In the genomic region with DNA sequence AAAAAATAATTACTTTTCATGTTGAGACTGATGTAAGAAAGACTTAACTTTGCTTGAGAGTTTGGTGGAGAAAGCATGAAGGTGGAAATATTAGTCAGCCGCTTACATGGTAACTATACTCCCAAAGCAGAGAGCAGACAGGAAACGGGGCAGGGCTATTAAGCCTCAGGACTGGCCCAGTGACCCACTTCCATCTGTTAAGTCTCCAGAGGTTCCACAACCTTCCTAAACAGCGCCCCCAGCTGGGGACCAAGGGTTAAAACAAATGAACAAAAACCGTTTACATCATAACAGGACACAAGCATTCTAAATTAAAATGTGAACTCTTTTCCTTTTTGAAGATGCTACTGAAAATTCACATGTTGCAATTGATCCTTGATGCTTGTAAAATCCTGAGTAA, we compare ENCODE assay signal across 7 mouse cellular contexts. TPM values are rescaled to one million over a fixed set of nuclear protein-coding genes. Genes with fewer than 3 reads are reported as not detected.
DNase-seq lines count a peak whose midpoint lies in the region; ATAC-seq lines count a peak whose summit lies in the region.

No protein-coding gene starts in this region.

- ATAC-seq in megakaryocyte progenitor cell, adult 5-6 weeks (replicated peaks; ENCODE audit: poor library complexity): peak; percentile 64

- peak; percentile 36 for DNase-seq in left cerebral cortex, postnatal 4 days
- DNase-seq in left cerebral cortex, adult 11 months (ENCODE audit: low spot score): no peak
- peak; percentile 67 for DNase-seq in NIH3T3 (ENCODE audit: low read depth)
- DNase-seq in embryo, embryonic 10.5 days (ENCODE audit: low spot score): peak; percentile 54
- DNase-seq in cerebellum, adult 11-12 months: no peak
- DNase-seq in urinary bladder, postnatal 14 days (ENCODE audit: low spot score): no peak

- intact Hi-C loops in left cerebral cortex, postnatal 4 days (cut with DNase I): no loop called here

RNA-seq across cellular contexts. Expression of a gene that starts 29.7 kb away (rescaled TPM):
- total RNA-seq in left cerebral cortex, postnatal 4 days (2021): 100 to 1,000 TPM; 200 to 220 TPM
- total RNA-seq in megakaryocyte progenitor cell, adult 5-6 weeks (2015): 21.7 and 27.0 TPM in 2 replicates
- 16.4 TPM in 2 replicates for total RNA-seq in megakaryocyte progenitor cell, adult 5-6 weeks (2017)

RNA-seq across cellular contexts. Expression of a gene that starts 56.8 kb away (rescaled TPM):
- 1 to 10 TPM; 3.2 to 4.4 TPM for total RNA-seq in left cerebral cortex, postnatal 4 days (2021)
- total RNA-seq in megakaryocyte progenitor cell, adult 5-6 weeks (2015): 107 and 115 TPM in 2 replicates
- total RNA-seq in megakaryocyte progenitor cell, adult 5-6 weeks (2017): 29.3 and 30.6 TPM in 2 replicates

Comparison
In these comparisons a context has a peak if more than half of its experiments do, and no peak if none do; other contexts are left out.
1. DNase-seq: peak in left cerebral cortex, postnatal 4 days (single experiment), NIH3T3 (single experiment) and embryo, embryonic 10.5 days (single experiment); none in left cerebral cortex, adult 11 months (single experiment), cerebellum, adult 11-12 months (single experiment) and urinary bladder, postnatal 14 days (single experiment).
2. RNA of a gene that starts 29.7 kb away (total RNA-seq): 200 to 220 TPM in left cerebral cortex, postnatal 4 days; 16.4 to 27.0 TPM in megakaryocyte progenitor cell, adult 5-6 weeks; every median in the first group is over 4 times any median in the second.
3. RNA of a gene that starts 56.8 kb away (total RNA-seq): 29.3 to 115 TPM in megakaryocyte progenitor cell, adult 5-6 weeks; 3.2 to 4.4 TPM in left cerebral cortex, postnatal 4 days; every median in the first group is over 4 times any median in the second.